Mouse (Mus musculus) lung, embryonic 14.5 days (tissue): Measurements from ENCODE around the gene Abt1. TPM values are rescaled to one million over a fixed set of nuclear protein-coding genes. Genes with fewer than 3 reads are reported as not detected.
A peak's percentile ranks its signal among the peaks of the same experiment; 100 is the strongest.

Experiments
- ATAC-seq: fragments of 200-750 bp; cut with Nextera tagmentation; 2 replicates; pipeline ENCODE4 v1.8.0; 2017; ENCODE audit warnings: mild to moderate bottlenecking, moderate TSS enrichment, moderate library complexity; ENCODE audit not compliant: insufficient read depth
- DNase-seq: peaks from one replicate; pipeline ENCODE4 v3.0.0-alpha.2; 2015
- H3K27ac ChIP-seq: fragments of 300-500 bp; sonication (generic); 2 replicates; pipeline ENCODE4 v1.5.1; 2014; ENCODE audit warnings: low read depth, mild to moderate bottlenecking, moderate library complexity
- H3K27me3 ChIP-seq: fragments of 300-500 bp; sonication (generic); 2 replicates; pipeline ENCODE4 v1.6.1; 2014; ENCODE audit warnings: low read length, control low read depth; ENCODE audit not compliant: insufficient read depth
- H3K36me3 ChIP-seq: fragments of 300-500 bp; sonication (generic); 2 replicates; pipeline ENCODE4 v1.6.1; 2014; ENCODE audit warnings: control low read depth; ENCODE audit not compliant: insufficient read depth
- H3K4me1 ChIP-seq: fragments of 300-500 bp; sonication (generic); 2 replicates; pipeline ENCODE4 v1.6.1; 2014; ENCODE audit warnings: antibody characterized with exemption, control low read depth; ENCODE audit not compliant: insufficient read depth
- H3K4me2 ChIP-seq: fragments of 300-500 bp; sonication (generic); 2 replicates; pipeline ENCODE4 v1.6.1; 2014; ENCODE audit warnings: mild to moderate bottlenecking
- H3K4me3 ChIP-seq: fragments of 300-500 bp; sonication (generic); 2 replicates; pipeline ENCODE4 v1.5.1; 2014; ENCODE audit warnings: low read depth, low read length
- H3K9ac ChIP-seq: fragments of 300-500 bp; sonication (generic); 2 replicates; pipeline ENCODE4 v1.6.1; 2014
- H3K9me3 ChIP-seq: fragments of 300-500 bp; sonication (generic); 2 replicates; pipeline ENCODE4 v1.6.1; 2016; ENCODE audit warnings: low read depth, low read length, control low read depth
- CTCF ChIP-seq: IDR thresholded peaks from 2 replicates; pipeline ENCODE4 v1.5.1; 2016; ENCODE audit warnings: antibody characterized with exemption, low read depth
- WGBS: fragments of 180-500 bp; shearing (Covaris S2); extraction: QIAGEN DNeasy Blood & Tissue Kit; methylation state at CpG from one replicate; pipeline ENCODE4 v1.1.7; 2014; 5-methylcytosine and 5-hydroxymethylcytosine counted together
- polyA plus RNA-seq: library from polyadenylated mRNA; unstranded; fragments of >200 nt; fragmentation: Nextera tagmentation; extraction: Ambion mirVana; gene quantifications from 2 replicates; pipeline ENCODE4 v1.2.1, GENCODE M21; 2014

Abt1 gene
- polyA plus RNA-seq, 1 experiment from 2014 or later: 12.7 TPM

DNA sequence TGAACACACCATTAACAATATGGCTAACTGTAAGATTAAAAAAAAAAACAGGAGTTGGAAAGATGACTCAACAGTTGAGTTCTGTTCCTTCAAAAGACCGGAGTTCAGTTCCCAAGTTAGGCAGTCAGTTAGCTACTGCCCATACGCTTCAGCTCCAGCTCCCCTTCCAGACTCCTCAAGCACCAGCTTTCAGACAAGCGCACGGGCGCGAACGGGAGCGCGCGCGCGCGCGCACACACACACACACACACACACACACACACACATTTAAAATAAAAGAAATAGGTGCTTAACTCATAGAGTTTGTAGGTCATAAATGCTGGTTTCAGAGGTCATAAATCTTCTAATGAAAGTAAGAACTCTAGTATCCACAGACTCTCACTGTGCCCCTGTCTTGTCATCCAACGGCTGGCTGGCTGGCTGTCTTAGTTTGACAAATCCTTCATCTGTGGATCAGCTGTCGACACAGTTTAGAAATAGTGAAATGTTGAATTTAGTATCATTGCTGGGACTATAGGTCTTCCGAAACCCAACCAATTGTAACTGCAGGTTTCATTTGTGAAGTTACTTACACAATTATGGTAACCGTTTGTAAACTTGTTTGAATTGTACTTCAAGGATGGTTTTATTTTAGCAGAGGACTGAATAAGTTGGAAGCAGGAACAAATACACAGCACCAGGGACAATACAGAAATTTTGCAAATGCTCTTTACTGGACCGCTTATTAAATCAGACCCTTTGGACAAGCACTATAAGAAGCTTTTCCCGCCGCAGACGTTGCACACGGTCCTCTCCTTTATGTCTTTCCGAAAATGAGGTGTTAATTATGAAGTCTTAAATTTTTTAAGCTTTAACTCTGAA lies 25.8 kb upstream of the Abt1 start:
- DNase-seq (peak; percentile 91), ATAC-seq (peak; percentile 21; the same call in 1 of the 2 replicates)
- Histone ChIP-seq H3K4me1 (peaks cover 2% of the 10 kb centered on the region; the same call in 1 of the 2 replicates), H3K27me3 (no peaks in the 10 kb centered on the region), H3K4me3 (peak overlapping the region; percentile 54), H3K9me3 (no peaks in the 10 kb centered on the region), H3K27ac (peak overlapping the region; percentile 76), H3K9ac (peak overlapping the region; percentile 59), H3K36me3 (no peaks in the 10 kb centered on the region), H3K4me2 (peak overlapping the region; percentile 75)
- no peak for TF ChIP-seq CTCF
- WGBS: under 1% methylated on average over 24 of the region's 24 CpGs

DNA sequence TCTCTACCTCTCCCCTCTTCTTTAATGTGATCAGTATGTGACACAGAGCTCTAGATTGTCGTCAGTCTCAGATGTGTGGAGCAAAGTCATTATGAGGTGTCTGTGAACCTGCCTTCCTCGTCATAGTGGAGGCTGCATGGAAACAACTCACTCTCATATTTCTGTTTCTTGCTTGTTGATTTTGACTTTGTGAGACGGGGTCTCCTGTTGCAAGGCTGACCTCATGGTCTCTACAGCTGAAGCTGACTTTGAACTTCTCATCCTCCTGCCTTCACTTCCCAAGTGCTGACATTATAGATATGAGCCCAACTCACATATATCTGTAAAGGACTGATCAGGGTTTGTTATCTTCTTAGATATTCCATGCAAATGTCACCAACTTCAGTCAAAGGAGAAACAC lies 25.1 kb upstream of the Abt1 start:
- H3K36me3 ChIP-seq: no peaks in the 10 kb centered on the region
- DNase-seq: no peak
- WGBS: 28% methylated on average over 3 of the region's 3 CpGs

DNA sequence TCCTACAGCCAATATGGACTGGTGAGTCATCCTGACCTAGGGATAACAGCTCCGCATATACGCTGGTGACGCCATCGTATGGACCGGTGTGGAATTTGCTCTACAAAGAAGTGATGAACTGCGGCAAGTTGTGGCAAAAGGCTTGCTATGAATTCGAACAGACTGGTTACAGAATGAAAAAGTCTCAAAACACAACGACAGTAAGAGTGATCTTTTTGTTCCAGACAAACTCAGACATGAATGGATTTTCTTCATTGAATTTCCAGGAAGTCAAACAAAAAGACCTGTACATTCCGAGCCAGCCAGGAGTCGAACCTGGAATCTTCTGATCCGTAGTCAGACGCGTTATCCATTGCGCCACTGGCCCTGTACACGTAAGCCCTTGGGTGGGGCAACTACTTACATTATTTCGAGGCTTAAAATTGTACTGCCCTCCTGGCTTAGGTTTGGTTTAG lies 22.9 kb upstream of the Abt1 start:
- peak overlapping the region; percentile 57 for H3K4me3 ChIP-seq
- no peaks in the 10 kb centered on the region for H3K36me3 ChIP-seq
- H3K27me3 ChIP-seq: no peaks in the 10 kb centered on the region
- peak overlapping the region; percentile 77 for H3K4me2 ChIP-seq
- H3K27ac ChIP-seq: peak overlapping the region; percentile 86
- peaks cover 3% of the 10 kb centered on the region; the same call in 1 of the 2 replicates for H3K4me1 ChIP-seq
- DNase-seq (peak; percentile 94), ATAC-seq (peak; percentile 72)
- H3K9me3 ChIP-seq: no peaks in the 10 kb centered on the region
- WGBS: 0% methylated on average over 16 of the region's 16 CpGs
- peak overlapping the region; percentile 55; the same call in 1 of the 2 replicates for H3K9ac ChIP-seq
- TF ChIP-seq CTCF: peak; percentile 16; the same call in 1 of the 2 replicates

More for the DNA sequence above, 25.1 kb upstream of the Abt1 start:
- Histone ChIP-seq H3K4me3 (peak overlapping the region; percentile 54; the same call in 1 of the 2 replicates), H3K9me3 (no peaks in the 10 kb centered on the region), H3K9ac (no peak overlapping the region), H3K4me2 (peak overlapping the region; percentile 75), H3K27ac (peak overlapping the region; percentile 76; the same call in 1 of the 2 replicates), H3K27me3 (no peaks in the 10 kb centered on the region), H3K4me1 (peaks cover 3% of the 10 kb centered on the region; the same call in 1 of the 2 replicates)
- no peak for ATAC-seq
- TF ChIP-seq CTCF: no peak

DNA sequence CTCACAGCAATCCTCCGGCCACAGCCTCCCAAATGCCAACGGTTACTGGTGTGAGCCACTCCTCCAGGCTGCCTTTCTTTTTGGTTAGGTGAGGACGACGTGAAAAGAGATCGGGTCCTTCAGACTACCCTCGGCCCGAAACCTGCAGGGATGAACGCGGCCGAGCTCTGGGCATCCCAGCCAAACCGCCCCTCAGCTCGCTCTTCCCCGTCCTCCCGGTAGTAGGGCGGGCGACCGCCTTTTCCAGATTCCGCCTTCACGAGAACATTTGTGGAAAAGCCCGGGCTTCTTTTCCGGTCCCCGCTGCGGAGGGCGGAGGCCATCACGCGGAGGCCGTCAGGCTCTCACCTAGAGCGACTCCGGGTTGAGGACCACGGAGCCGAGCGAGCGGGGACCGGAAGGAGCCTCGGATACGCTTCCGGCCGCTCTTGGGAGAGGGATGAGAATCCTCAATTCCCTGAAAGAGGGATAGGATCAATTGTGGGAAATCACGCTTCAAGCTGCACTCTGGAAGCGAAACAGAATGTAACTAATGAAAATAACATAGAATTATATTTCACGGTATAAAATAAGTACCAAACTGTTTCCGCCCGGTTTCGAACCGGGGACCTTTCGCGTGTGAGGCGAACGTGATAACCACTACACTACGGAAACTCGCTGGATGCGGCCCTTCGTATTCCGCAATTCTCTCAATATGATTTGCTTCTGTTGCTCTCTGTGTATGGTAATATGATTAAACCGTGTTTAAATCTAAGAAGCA lies 22.1 kb upstream of the Abt1 start:
- Histone ChIP-seq H3K4me3 (peak overlapping the region; percentile 57), H3K4me1 (peaks cover 3% of the 10 kb centered on the region; the same call in 1 of the 2 replicates), H3K27ac (peak overlapping the region; percentile 98), H3K4me2 (peak overlapping the region; percentile 77), H3K9me3 (no peaks in the 10 kb centered on the region), H3K36me3 (no peaks in the 10 kb centered on the region), H3K9ac (peak overlapping the region; percentile 75), H3K27me3 (no peaks in the 10 kb centered on the region)
- ATAC-seq (peak; percentile 93), DNase-seq (peak; percentile 99)
- no peak for TF ChIP-seq CTCF
- WGBS: under 1% methylated on average over 55 of the region's 55 CpGs

DNA sequence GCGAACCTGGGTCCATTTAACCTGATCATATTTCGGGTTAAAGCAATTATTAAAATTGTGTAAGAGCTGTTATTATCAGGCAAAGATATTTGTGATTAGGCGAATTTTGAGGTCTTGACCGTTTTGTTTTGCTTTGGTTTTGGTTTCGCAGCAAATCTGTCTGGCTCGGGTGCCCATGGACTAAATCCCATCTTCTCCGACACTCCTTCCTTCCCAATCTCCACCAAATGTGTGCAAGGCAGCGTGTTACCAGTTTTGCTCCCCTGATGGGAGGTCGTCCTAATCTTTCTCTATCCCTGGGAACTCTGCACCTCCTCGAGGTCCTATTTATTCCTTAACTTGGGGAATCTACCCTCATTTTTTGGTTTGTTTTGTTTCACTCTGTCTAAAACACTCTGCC lies 21.5 kb upstream of the Abt1 start:
- Histone ChIP-seq H3K4me2 (peak overlapping the region; percentile 77), H3K4me3 (peak overlapping the region; percentile 57), H3K9ac (peak overlapping the region; percentile 75), H3K9me3 (no peaks in the 10 kb centered on the region), H3K27me3 (no peaks in the 10 kb centered on the region), H3K4me1 (peaks cover 3% of the 10 kb centered on the region; the same call in 1 of the 2 replicates), H3K36me3 (no peaks in the 10 kb centered on the region), H3K27ac (peak overlapping the region; percentile 98)
- ATAC-seq (no peak), DNase-seq (no peak)
- no peak for TF ChIP-seq CTCF
- 2% methylated on average over 10 of the region's 10 CpGs for WGBS

DNA sequence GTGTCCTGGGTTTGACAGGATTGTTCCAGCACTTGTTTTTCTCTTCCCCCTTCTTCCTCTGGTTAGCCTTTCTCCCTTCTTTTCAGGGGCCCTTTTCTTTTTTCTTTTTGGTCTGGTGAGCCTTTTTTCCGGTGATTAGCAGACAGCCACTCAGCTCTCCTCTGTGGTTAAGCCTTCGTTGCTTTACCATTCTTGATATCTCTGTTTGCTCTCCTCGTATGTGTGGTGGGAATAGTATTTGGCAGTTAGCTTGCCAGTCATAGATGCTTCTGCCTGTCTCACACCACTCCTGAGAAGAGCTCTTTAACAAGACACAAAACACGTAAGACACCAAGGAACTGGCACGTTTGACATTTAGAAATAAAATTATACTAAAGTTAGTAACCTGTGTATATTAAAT lies 20.8 kb upstream of the Abt1 start:
- DNase-seq (no peak), ATAC-seq (no peak)
- Histone ChIP-seq H3K4me1 (peaks cover 3% of the 10 kb centered on the region; the same call in 1 of the 2 replicates), H3K36me3 (no peaks in the 10 kb centered on the region), H3K27me3 (no peaks in the 10 kb centered on the region), H3K27ac (peak overlapping the region; percentile 98; the same call in 1 of the 2 replicates), H3K4me3 (peak overlapping the region; percentile 57), H3K4me2 (peak overlapping the region; percentile 77), H3K9ac (0 out of 2 replicates have a peak overlapping the region, but pooled peaks have one; percentile 75), H3K9me3 (no peaks in the 10 kb centered on the region)
- no peak for TF ChIP-seq CTCF
- WGBS: 51% methylated on average over 5 of the region's 5 CpGs
